Mouse (Mus musculus) kidney, adult 9 months (tissue): ENCODE data around the gene Tnfsf9.
"Not testable (repeated sequence)": the region's sequence is repeated elsewhere in the genome, so short reads cannot be mapped to it uniquely, and the experiment has no call there.

Experiments used
- DNase-seq: peaks from one replicate; pipeline ENCODE4 v3.0.0; 2022

Tnfsf9 gene

DNA sequence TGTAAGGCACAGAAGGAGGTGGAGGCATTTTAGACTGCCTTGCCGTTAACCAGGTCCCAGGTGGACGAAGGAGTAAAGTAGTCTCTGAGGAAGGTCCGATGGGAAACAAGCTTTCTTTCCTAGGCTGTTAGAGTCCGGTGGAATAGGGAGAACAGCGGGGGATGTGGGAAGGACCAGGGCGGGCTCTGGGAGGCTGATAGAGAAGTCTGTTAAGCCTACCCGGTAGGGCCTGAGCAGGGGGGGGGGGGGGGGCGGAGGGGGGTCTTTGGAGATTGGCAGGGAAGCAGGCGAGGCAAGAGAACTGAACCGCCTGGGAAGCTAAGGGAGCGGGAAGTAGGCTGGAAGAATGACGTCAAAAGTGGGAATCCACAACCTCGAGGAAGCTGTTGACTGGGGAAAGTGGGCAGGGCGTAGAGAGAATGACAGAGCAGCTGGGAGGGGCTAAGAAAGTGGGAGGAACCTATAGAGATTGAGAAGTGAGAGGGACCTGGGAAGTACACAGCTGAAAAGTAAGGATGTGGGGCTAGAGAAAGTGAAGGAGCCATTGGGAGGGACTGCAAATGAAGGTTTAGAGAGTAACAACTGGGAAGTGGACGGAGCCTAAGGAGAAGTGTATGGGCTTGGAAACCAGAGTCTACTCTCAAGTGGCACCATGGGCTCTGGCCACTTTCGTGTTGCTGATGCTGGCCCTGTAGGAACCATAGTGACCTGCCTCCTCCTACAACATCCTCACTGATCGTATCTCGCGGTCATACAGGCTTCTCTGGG lies 9.1 kb upstream of the Tnfsf9 start:
- peak; percentile 61 for DNase-seq

DNA sequence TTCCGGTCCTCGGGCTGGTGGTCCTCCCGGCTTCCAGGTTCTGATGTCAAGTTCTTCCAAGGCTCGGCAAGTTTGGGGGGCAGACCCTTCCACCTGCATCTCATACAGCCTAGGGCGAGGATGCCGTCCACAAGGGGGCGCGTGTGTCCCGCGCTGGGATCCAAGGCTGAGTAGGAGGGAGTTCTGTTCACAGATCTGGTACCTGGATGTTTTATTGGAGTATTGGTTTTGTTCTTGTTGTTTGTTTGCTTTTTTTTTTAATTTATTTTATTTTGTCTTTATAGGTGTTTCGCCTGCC lies 8.6 kb upstream of the Tnfsf9 start:
- peak; percentile 83 for DNase-seq

DNA sequence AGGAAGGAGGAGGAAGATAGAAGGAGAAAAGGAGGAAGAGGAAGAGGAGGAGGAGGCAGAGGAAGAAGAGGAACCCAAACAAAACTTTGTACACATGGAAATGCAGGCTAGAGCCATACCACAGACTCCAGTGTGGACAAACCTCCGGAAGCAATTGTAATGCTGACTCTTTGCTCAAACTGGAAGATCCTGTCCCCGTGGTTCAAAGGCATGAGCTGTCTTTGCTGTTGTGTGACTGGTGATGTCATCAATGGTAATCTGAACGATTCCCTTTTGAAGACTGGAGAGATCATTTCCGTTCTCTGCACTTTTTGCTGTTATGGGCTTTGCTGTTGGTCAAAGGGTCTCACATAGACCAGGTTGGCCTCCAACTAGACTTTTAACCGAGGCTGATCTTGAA lies 6.8 kb upstream of the Tnfsf9 start:
- DNase-seq, result no peak

DNA sequence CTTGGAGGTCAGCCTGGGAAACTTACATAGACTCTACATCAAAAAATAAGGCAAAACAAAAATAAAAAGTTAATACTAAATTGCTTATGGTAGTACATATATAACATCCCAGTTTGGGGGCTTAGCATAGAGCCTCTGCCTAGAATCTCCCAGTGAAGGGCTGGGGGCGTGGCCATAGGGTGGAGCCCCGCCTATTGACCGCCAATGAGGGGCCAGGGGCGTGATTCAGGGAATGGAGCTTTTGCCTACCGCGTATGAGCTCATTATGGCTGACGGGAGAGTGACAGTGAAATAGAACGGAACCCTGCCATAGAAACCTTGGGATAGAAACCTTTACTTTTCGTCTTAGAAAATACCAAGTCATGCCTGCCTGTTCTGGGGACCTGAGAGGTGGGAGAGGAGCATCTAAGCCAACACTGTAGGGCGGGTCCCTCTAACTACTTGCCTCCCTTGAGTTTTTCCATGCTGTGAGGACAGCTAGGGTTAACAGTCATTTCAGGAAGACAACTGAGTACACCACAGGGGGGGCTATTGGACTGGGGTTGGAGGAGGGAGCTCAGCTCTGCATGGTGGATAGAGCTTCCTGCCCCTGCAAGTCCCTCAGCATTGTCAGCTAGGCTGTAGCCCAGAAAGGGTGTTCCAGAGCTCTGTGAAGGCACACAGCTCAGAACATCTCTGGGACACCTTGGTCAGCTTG lies 5.3 kb upstream of the Tnfsf9 start:
- no peak for DNase-seq

DNA sequence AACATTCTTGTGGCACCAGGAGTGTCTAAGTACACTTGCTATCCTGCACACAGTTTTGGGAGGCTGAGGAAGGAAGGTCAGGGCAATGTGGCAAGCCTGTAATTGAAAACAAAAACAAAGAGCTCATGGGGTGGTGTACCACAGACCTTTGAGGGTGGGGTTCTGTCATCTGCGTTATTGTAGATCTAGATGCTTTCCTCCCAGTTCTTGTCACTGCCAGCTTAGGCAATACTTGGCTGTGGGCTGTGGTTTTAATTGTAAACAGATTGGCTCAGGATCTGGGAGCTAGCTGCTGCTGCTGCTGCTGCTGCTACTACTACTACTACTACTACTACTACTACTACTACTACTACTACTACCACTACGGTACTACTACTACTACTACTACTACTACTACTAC lies 2.8 kb upstream of the Tnfsf9 start:
- DNase-seq, result no peak

DNA sequence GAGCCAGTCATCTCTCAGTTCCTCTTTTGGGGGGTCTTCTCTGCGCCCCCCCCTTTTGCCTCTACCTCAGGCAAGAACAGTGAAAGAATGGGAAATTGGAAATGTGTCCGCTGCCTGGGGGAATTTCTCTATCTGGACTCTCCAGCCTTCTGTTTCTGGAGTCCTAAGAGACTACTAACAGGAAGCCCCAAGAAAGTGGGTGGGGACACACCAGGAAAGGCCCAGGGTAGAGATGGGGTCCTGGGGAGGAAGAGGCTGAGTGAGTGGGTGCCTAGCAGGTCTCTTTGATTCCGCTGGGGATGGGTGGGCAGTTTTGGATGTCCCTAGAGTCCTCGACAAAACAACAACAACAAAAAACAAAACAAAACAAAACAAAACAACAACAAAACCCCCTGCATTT lies 629 bp upstream of the Tnfsf9 start:
- DNase-seq, result no peak

DNA sequence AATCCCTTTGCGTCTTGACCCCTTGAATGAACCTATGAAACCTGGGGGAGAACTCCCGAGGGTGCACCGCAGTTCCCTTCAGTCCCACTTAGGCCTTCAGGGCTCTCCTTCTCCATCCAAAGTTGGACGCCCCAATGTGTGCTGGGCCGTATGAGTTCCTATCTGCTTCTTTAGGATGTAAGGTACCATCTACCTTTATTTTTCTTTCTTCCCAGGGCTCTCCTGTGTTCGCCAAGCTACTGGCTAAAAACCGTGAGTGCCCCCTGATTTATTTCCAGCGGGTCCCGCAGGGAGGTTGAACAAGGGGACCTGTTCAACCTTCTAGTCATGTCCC lies 877 bp downstream of the Tnfsf9 start:
- no peak for DNase-seq

DNA sequence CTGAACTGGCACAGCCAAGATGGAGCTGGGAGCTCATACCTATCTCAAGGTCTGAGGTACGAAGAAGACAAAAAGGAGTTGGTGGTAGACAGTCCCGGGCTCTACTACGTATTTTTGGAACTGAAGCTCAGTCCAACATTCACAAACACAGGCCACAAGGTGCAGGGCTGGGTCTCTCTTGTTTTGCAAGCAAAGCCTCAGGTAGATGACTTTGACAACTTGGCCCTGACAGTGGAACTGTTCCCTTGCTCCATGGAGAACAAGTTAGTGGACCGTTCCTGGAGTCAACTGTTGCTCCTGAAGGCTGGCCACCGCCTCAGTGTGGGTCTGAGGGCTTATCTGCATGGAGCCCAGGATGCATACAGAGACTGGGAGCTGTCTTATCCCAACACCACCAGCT lies 1.9 kb downstream of the Tnfsf9 start:
- no peak for DNase-seq

DNA sequence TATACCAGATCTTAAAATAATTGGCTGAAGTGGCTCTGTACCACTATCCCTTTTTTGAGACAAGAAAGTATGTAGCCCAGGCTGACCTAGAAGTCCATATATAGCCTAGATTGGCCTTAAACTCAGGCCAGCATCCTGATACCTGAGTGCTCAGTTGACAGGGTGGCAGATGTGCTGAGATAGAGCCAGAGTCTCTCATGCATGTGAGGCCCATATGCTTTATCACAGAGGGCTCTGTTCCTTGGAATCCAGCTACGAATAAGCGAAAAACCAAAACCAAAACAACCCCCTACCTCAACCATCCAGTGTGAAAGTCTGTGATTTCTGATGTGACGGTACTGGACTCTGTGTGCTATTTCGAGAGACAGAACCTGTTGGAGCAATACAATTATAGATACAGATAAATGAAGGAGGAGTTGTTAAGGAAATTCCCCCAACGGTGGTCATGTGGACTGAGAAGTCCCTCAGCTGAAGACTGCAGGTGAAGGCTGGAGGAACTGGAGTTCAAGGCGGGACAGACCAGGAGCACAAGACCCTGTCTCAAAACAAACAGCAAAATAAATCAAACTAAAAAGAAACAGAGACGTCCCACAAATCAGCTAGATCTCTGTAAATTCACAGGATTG lies 3.0 kb downstream of the Tnfsf9 start:
- DNase-seq, result no peak

DNA sequence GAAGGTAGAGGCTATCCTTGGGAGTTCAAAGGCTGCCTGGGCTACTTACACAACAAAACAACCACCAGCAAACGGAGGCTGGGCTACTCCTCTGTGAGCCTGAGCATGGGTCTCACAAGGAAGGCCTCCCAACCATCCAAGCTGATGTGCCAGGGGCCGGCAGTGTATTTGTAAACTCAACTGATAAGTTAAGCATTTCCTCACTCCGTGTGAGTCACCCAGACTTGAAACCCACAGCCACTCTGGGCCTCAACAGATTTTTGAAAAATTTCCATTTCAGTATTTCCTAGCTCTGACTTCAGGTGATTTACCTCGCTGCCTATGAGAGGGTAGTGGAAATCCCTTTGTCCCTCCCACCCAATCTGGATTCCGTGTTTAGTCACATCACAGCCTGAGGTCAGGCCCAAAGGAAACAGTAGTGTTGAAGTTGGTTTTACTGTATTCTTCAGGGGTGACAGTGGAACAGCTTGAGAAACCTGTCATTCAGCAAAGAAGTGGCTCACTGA lies 3.6 kb downstream of the Tnfsf9 start:
- DNase-seq, result no peak

DNA sequence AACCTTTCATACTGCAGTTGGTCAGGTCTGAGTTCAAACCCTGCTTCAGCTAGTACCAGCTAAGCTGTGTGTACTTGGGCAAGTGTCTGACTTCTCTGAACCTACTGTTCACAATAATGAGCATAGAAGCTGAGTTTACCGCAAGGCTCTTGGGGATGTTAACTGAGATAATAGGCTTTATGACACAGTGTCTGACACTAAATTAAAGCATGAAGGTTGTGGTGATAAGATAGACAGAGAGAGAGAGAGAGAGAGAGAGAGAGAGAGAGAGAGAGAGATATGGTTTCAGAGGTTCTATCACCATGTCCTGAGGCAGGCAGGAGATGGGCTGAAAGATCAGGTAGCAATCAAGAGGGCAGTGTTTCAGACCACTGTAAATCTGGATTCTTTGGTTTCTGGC lies 4.9 kb downstream of the Tnfsf9 start:
- no peak for DNase-seq

DNA sequence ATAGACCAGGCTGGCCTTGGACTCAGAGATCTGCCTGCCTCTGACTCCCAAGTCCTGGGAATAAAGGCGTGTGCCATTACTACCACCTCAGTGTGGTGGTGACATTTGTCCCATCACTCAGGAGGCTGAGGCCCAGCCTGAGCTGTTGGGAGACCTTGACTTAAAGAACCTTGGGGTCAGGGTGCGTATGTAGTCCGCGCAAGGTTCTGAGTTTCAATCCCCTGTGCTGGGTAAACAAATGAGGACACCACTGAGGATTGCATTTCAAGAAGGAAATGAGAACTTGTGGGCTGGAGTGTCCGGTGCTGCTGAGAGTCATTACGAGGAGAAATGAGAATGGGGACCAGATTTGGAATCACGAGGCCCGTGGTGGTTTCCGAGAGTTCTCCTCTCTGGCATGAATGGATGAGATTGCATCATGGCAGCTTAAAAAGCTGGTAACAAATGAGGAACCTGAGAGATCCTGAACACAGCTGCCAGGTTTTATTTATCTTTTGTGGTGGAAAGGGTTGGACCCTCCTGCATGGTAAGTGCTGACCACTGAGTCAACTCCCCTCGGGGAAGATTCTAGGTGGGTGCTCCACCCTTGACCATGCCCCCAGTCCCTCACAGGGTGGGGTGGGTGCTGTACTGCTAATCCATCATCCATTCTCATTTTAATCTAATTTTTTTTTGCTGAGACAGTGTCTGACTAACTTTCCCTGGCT lies 7.8 kb downstream of the Tnfsf9 start:
- no peak for DNase-seq

DNA sequence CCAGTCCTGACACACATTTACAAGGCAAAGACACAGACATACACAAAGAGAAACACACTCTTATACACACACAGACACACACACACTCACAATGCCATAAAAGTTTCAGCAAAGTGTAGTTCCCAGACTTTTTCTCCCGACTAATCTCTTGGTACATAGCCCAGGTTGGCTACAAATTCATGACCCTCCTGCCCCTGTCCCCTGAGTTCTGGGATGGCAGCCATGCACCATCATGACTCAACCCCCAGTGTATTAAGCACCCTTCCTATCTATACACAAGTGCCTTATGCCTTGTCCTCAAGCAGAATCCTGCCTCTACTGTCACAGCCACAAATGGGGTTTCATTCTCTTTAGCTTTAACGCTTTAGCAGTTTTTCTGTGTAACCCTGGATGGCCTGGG lies 11.7 kb downstream of the Tnfsf9 start:
- no peak for DNase-seq

DNA sequence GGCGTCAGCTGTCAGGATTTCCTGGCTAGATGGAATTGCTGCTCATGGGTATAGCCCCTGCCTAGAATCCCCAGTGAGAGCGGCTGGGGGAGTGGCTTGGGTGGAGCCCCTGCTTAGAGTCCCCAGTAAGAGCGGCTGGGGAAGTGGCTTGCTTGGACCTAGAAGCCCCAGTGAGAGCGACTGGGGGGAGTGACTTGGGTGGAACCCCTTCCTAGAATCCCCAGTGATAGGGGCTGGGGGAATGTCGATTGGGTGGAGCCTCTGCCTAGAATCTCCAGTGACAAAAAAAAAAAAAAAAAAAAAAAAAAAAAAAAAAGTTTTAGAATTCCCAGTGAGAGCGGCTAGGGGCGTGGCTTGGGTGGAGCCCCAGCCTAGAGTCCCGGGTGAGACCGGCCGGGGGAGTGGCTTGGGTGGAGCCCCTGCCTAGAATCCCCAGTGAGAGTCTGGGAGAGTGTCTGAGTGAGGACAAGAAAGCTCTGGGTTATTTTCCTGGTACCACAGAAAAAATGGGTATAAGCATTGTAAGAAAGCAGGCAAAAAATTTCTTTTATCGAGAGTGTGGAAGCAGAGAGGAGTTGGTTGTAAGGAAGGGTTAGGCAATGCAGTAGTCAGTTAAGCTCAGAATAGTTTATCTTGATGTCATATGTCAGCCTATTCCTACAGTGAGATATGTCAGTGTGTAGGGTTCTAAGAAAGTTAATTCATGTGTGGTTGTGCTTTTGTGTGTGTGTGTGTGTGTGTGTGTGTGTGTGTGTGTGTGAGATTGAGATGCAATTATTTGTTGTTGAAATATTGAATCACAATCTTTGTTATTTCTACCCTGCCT lies 13.6 kb downstream of the Tnfsf9 start:
- DNase-seq, result no peak

DNA sequence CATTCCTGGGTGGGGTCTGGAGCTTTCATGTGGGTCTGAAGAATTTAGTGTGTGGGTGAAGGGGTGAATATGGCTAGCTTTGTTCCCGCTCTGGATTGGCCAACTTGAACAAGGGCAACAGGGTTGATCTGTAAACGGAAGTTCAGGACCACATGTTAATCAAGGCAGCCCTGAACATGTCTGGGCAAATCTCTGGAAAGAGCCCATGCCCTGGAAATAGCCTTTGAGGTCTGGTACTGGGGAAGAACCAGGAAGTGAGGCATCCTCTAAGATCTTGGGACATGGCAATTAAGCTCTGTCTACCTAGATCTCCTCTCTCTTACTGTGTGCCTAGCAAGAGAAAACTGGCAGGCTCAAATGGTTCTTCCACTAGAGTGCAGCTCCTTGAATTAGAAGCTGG lies 16.7 kb downstream of the Tnfsf9 start:
- DNase-seq, result no peak

DNA sequence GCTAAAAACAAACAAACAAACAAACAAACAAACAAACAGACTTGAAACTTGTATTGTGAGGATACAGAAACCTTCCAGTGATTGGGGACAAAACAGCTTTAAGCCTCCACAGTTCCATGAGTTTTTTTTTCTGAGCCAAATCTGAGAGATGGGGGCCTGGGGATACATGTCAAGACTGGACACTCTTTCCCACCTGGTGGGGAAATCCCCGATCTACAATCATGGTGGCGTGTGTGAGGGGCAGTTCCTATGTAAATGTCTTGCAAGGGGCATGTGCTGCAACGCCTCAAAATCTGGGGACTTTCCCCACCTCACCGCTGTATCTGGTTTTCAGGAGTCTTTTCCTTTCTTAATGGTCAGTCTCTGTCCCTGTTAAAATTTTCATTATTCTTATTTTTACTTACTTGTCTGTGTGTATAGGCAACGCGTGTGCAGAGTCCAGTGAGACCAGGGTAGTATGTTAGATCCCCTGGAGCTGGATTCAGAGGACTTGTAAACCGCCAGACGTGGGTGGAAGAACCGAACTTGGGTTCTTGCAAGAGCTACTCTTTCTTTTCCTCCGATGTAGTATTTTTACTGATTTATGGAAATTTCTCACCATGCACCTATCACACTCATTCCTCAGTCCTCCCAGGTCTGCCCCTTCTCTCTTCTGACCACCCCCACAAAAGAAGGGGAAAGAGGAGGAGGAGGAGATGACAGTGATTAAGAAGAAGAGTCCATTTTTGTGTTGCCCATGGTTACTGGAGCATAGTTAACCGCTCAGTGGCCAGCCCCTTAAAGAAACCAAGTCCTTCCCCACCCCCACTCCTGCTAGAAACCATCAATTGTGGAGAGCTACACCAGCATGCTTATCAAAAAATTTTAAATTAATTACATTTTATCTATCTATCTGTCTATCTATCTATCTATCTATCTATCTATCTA lies 18.3 kb downstream of the Tnfsf9 start:
- no peak for DNase-seq

DNA sequence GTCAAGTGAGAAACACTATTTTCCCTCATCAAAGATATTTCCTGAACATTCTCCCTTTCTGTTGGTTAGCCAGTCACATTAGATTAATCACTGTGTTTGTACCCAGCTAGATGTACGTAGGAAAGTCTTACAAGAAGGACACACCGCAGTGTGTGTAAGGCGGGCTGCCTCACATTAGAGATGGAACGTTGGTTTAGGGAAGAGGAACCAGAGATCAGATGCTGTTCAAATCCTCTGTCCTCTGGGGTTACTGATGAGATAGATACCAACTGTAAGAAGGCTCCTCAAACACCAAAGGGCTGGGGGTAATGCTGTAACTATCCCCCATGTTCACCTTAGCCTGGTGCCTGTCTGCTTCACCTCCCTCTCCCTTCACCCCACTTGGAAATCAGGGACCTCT lies 19.7 kb downstream of the Tnfsf9 start:
- no peak for DNase-seq

DNA sequence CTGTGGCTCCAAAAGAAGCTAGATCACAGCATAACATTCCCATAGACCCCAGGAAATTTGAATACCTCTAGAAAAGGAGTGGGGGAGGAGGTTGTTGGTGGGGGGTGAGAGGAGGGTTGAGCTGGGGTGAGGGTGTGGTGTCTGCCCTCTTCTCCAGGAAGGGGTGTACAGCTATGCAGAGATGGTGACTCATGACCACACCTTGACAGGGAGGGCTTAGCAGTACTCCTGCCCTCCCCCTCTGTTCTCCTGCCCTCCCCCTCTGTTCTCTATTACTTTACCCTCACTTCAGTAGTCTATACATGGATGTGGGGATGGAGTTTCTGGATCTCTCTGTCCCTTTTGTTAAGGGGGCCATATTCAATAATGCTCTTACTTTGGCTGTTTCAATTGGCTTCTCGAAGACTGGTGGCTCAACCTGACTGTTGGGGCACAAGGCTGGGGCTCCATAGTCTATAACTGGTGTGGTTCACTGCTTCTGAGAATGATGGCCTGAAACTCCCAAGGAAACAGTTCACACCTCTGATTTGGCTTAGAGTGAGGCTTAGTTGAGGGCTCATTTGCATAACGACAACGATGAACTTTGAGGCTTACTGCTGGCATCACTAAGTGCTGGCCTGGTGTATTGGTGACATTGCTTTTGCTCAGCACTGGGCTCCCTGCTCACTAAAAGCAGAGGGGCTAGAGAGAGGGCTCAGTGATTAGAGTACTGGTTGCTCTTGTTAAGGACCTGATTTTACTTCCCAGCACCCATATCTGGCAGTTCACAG lies 20.9 kb downstream of the Tnfsf9 start:
- DNase-seq, result no peak

DNA sequence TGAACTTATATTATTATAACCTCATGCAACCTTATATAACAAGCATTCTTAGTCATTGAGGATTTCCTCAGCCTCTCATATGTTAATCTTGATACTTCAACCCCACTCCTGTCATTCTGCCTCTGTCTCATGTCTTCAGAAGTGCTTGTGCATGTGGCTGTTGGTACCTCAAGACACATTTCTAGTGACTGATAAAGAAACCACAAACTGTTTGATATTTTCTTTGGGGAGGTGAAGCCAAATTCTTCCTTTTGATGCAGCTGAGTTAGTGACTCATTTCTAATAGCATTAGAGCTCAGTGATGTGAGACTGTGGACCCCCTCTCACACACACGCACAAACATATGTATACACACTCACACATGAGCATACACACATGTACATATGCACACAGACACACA lies 26.7 kb downstream of the Tnfsf9 start:
- no peak for DNase-seq

DNA sequence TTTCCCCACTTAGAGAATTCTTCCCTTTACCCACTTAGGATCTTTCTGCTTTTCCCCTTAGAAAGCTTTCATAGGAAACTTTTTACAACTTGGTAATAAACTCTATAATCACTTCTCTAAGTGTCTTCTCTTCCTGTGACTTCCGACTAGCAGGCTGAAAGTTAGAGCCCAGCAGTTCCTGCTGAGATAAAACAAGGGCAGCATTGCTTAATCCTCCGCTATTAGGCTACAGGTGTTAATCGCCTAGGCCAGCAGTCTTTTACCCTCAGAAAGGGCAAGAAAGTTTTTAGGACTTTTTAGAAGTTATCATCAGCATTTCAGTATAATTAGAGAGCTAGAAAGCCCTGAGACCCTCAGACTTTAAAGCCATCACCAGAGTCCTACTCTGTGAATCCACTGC lies 28.9 kb downstream of the Tnfsf9 start:
- not testable (repeated sequence) for DNase-seq

DNA sequence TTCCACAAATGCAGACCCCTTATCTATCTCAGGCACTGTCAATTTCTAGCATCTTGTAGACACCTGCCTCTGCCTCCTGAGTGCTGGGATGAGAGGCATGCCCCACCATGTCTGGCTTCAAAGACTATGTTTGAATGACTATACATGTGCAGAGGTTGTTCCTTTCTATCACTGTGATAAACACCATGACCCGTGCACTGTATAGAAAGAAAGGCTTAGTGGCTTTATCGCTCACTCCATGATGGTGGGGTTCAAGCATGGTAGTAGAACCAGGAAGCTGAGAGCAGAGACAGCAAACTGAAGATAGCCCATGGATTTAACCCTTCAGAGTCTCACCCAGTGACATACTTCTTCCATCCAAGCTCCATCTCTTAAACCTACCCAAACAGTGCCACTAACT lies 29.6 kb downstream of the Tnfsf9 start:
- no peak for DNase-seq
